Mouse (Mus musculus): ENCODE data around the gene Rnd2. TPM values are rescaled to one million over a fixed set of nuclear protein-coding genes. Genes with fewer than 3 reads are reported as not detected.
"Not testable (repeated sequence)": the region's sequence is repeated elsewhere in the genome, so short reads cannot be mapped to it uniquely, and the experiment has no call there.

The Rnd2 gene
- total RNA-seq, 2 experiments from 2014 or later = 2.9 to 3.6 TPM

DNA sequence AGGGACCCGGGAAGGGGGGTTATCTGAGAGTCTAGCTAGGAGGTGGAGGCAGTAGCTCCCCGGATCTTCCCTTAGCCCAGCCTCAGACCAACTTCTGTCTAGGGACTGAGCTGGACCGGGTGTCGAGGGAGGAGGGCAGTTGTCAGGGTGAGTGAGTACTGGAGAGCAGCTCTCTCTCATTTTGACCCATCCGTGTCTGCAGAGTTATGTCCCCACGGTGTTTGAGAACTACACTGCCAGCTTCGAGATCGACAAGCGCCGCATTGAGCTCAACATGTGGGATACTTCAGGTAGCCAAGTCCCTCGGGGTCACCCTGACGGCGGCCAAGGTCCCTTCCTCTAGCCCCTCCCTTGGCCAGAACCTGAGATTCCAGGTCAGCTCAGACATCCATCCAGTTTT lies 3.9 kb downstream of the Rnd2 start:
- no peak for DNase-seq

DNA sequence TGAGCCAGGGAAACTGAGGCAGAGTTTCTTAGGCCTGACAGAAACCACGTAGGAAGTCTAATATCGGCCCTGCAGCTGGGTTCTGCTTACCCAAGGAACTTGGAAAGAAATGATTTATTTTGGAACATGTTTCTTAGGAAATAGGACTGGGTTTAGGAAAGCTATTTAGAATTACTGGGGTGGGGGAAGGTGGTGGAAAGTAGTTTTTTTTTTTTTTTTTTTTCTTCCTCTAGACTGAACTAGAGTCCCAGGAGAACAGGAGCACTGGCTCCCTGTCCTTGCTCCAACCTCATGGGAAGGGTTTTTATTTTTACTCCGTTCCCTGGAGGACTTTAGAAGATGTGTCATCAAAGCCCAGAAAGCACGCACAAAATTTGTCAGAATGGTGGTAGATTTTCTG lies 4.4 kb downstream of the Rnd2 start:
- no peak for DNase-seq

DNA sequence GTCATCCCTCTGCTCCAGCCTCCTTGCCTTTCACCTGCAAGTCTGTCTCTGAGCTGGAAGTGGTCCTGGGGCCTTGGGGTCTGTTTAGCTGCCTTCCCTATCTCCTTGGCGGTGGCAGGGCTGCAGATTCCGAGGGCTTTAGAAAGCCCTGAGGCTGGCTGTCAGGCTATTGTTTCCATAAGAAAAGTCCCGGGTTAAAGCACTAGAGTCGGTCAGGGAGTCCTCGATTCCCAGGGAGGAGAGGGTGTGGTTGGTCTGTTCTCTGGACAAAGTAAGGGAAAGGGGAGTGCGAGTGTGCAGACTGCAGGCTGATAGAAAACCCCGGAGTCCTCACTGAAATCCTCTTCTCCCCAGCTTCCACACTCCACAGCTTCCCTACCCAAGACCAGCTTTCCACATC lies 5.4 kb downstream of the Rnd2 start:
- DNase-seq = no peak

DNA sequence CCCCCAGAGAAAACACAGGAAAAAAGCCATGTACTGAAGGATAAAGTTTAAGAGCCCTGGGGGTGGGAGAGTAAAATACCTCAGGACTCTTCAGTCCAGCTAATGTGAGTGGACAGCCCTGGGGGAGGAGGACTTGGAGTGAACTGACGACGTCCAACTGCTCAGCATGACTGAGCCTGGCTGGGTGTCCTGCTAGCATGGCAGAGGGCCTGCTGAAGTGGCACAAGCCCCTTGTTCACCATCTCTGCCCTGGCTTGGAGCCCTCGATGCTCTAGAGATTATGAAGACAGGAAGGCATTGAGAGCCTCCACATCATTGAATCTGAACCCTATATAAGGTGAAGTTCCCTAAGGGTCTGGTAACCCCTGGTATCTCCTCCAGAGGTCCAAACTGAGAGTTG lies 7.1 kb downstream of the Rnd2 start:
- DNase-seq = no peak

DNA sequence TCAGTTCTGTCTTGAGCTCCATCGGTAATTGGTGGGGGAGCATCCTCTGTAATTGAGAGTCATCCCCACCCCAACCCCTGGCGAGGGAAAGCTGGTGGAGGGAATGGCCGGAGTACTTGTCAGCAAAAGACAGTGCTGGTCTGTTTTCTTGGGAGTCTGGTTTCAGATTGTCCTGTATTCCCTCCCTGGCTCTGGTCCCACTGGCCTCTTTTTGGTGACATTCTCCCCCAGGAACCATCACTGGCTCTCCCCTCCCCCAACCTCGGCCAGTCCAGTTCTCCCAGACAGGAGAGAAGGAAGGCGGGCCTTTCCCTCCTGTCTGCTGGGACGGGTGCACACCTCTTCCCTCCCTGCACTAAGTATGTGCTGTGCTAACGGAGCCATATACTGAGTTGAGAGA lies 7.5 kb downstream of the Rnd2 start:
- no peak for DNase-seq

DNA sequence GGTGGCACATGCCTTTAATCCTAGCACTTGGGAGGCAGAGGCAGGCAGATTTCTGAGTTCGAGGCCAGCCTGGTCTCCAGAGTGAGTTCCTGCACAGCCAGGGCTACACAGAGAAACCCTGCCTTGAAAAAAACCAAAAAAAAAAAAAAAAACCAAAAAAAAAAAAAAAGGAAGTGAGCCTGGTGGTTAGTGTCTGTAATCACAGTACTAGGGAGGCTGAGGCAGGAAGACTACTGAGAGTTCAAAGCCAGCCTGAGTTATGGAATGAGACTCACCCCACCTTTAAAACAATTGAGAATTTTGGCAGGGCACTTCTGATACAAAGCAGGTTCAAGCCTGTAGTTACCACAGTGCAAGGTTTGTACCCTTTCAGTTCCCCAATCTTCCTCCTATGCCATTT lies 8.9 kb downstream of the Rnd2 start:
- DNase-seq = not testable (repeated sequence)

DNA sequence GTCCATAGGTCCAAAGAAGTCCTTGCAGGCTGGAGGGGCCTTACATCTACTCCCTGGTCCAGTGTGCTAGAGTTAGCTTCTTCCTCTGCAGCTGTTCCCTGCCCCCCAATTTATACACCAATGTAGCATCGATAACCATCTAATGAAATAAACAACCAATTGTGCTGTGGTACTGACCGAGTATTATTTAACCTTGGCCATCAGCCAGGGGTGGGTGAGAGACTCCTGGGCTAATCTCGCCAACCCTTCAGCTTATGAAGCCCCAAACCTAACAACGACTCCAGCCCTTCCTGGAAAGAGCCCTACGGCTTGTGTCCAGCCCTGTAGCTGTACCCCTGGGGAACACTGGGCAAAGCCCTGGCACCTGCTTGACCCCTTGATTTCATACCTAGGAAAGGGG lies 9.5 kb downstream of the Rnd2 start:
- no peak for DNase-seq

DNA sequence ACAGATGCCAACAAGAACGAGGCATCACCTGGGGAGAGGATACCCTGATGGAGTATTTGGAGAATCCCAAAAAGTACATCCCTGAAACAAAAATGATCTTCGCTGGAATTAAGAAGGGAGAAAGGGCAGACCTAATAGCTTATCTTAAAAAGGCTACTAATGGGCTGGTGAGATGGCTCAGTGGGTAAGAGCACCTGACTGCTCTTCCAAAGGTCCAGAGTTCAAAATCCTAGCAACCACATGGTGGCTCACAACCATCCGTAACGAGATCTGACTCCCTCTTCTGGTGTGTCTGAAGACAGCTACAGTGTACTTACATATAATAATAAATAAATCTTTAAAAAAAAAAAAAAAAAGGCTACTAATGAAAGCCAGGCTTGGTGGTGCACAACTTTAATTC lies 11.6 kb downstream of the Rnd2 start:
- DNase-seq = not testable (repeated sequence)

DNA sequence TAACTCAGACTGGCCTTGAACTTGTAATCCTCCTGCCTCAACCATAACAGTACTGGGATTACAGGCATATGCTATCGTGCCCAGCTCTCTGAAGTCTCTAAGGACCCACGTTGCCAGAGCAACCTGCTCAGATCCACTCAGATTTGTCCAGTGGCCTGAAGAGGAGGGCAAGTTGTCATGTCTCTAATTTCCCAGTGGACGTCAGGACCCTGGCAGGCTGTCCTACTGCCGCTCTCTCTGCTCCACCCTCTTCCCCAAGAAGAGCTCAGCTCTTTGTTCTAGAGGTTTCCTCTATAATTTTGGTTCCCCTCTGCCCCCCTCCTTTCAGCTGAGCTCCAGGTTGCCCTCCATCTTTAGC lies 12.4 kb downstream of the Rnd2 start:
- no peak for DNase-seq

DNA sequence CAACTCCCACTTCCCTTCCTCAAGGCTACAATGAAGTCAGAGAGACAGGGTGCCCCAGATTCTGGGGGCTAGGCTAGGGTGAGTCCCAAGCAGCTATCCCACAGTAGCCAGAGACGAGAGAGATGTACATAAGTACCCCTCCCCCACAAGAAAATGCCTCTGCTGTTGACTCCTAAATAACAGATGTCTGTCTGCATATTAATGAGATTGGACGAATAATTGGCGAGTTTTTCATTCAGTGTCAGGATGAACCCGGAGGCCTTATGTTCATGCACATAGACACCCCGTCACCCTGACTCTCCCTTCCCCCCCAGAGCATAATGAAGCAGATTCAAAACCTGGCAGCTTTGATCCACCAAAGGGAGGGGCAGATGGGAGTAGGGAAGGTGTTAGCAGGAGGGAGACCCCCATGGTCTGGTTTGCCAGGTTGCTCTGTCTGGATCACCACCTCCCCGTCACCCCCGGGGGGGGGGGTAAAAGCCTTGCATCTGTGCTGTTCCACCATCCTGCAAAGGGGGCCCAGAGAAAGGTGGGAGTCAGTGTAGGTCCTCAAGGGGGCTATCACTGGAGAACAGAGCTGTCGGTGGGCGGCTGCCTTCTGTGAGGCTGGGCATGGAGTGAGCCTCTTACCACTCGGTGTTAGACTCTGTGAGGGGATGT lies 12.9 kb downstream of the Rnd2 start:
- DNase-seq = no peak

DNA sequence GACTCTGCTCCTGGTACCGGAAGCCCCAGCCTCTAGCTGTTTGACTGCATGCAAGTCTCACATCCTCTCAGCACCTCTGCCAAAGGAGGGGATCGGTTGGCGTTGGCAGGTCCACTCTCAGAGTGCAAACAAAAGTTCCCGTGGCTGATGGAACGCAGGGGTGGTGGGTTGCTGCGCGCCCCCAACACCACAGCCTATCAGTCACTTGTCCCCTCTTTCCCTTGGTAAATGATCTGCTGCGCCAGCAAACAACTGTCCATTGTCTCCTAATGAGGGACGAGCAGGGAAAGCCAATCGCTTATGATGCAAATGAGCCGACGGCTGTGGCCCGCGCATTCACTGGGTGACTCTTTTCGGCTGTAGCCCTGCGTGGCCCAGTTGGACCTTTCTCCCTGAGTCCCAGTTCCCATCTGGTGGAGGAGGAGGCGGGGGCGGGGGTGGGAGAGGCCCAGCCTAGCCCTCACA lies 14.4 kb downstream of the Rnd2 start:
- DNase-seq = no peak

DNA sequence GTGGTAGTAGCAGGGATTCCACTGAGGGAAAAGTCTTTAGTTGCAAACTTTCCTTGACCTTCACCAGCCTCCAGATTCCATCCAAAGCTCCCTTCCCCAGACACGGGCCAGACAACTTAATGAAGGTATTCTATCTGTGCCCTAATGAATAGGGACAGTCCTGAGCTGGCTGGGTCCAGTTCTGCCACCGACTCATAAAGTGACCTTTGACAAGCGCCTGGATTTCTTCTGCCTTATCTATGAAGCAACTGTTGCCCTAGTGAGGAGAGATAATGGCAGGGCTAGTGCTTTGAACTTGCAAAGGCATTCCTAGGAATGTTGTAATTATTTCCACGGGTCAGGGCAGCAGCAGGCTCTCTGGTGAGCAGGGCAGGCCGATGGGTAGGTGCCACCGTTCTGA lies 16.1 kb downstream of the Rnd2 start:
- DNase-seq = no peak

DNA sequence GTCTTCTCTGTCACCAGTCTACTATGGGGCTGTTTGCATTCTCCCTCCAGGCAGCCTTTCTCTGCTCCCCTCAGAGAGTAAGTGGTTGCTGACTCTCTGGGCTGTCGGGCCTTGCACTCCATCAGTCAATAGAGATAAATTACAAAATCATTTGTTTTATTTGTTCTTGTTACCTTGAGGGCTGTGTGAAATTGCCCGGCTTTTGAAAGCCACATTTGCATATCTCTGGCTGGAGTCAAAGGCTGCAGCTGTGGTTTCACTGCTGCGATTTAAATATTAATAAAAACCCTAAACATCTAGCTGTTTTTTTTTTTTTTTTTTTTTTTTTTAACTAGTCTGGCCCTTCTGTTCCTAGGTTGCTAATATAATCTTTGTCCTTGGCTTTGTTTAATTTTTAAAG lies 19.0 kb downstream of the Rnd2 start:
- no peak for DNase-seq

DNA sequence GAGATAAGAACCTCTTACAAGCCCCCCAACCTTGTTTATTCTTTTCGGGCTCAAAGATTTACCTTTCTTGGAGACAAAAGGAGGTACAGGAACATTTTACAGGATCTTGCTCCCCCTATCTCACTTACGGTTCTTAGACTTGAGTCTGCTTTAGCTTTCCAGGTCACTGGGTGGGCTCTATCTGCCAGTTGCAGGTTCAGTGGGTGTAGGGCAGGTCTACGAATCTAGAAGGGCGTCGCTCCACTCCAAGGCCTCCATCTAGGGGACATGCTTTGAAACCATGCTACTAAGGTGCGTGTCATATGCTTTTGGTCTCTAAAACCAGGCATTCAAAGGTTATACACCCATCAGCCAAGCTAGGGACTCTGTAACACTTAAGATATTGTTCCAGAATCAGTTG lies 19.4 kb downstream of the Rnd2 start:
- DNase-seq = no peak

DNA sequence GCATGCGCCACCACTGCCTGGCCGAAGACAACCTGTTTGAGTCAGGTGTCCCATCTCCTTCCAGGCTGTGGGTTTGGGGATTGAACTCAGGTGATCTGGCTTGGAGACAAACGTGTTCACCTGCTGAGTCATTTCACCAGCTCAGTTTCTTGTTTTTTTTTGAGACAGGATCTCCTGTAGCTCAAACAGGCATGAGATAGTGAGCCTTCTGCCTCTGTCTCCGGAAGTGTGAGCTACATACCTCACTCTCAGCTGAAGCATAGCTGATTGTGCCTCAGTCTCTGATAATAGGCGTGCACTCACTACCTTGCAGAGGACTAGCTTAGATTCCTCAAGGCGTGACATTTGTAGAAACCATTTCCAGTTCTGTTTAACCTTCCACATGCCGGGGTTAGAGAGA lies 20.0 kb downstream of the Rnd2 start:
- DNase-seq = no peak

DNA sequence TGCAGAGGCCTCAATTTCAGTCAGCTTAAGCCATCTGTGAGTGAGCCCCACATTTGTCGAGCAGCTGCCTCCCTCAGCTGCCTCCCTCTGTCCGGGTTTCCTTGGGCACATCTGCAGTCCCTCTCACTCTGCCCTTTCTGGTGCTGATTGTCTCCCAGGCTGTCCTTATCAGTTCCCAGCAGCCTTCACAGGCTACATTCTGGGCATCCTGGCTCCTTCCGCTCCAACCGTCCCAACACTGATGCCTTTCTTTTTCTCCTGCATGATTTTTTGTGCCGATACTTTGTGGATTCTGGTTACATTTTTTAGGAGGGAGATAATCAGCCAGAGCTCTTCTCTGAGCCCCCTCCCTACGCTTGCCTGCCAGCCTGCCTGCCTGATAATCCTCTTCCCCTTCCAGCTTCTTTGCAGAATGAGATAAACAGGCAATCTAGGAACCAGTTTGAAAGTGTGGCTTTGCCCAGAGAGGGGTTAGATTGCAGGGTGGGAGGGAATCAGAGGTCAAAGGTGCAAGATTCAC lies 20.8 kb downstream of the Rnd2 start:
- no peak for DNase-seq

DNA sequence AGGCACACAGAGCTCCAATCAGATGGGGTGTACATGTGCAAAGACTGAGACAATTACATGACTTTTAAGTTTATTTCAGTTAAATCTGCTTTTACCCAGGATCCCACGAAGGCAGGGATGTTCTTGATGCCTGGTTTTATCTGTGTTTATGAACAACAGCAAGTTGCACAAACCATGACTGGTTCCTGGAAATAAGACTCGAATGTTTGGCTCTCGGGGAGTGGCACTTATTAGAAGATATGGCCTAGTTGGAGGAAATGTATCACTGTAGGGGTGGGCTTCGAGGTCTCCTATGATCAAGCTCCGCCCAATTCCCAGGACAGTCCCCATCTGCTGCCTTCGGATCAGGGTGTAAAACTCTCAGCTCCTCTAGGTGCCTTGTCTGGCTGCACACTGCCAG lies 21.3 kb downstream of the Rnd2 start:
- no peak for DNase-seq

DNA sequence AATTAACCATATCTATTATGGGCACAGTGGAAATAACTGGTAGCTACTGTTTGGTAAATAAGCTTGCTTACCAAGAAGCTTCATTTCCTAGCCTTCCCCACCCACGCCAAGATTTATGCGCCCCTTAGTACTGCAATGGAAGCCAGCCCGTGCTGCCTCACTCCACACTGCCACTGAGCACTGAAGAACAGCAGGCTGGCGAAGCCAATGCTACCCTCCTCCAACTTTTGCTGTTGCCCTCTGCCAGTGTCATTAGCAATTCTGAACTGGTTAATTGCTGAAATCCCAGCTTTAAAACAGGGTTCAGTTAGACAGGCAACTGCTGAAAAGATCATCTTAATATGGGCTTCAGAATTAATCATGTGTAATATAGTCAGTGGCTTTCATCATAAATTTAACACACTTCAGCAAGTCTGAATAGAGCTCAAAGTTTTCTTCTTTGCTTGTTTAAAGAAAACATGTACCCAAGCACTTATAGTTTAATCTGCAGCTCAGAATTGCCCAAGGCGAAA lies 41.5 kb downstream of the Rnd2 start:
- DNase-seq = no peak

DNA sequence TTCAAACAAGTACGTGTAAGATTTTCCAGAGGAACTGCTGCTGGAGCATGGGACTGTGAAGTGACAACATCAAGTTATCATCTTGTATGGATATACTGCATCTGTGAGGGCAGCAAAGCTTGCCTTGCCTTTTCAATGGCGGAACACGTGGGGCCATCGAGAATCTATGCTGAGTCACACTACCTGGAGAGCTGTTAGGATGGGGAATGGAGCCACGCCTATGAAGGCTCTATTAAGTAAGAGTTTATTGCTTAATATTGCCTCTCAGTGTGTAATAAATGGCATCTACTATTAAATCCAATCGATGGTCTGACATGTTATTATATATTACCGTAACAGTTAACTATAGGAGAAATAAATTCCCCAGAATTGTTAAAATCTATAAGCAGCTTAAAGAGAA lies 42.3 kb downstream of the Rnd2 start:
- DNase-seq = no peak

DNA sequence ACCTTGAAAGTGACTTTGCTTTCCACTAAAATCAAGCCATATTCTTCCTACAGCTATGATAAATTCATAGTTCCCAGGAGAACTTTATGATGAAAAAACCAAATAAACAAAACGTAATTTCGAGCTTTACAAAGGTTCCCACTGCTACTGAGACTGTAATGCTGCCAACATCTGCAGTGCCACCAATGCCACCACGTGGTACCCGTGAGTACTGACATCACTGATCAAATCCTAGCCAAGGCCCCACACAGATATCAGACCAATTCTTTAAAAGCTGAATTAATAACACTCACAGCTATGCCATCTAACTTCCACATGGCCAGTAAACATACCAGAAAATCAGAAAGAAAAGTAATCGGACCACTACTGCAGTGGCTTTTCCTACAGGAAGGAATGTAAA lies 54.1 kb downstream of the Rnd2 start:
- DNase-seq = no peak

DNA sequence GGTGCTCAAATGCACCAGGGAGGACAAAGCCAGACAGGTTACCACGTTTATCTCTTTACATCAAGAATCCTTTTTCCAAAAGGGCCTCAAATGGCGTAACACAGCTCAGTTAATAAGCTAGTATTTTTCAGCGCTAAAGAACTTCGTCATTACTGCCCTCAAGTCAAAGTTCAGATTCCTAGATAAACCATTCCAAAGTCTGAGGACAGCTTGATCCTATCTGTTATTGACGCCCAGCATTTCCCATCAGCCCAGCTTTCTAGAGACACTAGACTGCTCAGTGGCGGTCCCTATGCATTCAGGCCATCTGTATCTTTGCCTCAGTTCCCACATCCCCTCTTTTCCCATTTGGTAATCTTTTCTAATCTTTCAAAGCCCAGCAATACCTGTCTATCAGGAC lies 54.6 kb downstream of the Rnd2 start:
- DNase-seq = no peak

Data from gastrocnemius, postnatal 25 days (tissue).